Mouse (Mus musculus): ENCODE data around the gene Ldoc1. TPM values are rescaled to one million over a fixed set of nuclear protein-coding genes. Genes with fewer than 3 reads are reported as not detected.

Gene Ldoc1
- polyA plus RNA-seq (2014; fragmentation: Nextera tagmentation; extraction: Ambion mirVana): 0.92 and 0.97 TPM in 2 replicates

GRCm38 (mm10) chrX:61709302-61710033, at the start of gene Ldoc1:
Gene Ldoc1 (plus strand): TSS chrX:61709497.
- Histone ChIP-seq H3K27ac (ENCODE audit: low read depth, low read length) (no peak within 1 kb of the TSS), H3K4me3 (ENCODE audit: low read depth, low read length) (peak within 1 kb of the TSS; percentile 24; the same call in 1 of the 2 replicates), H3K4me1 (replicated peaks; ENCODE audit: control insufficient read depth, insufficient read depth, low read length) (no peaks in the 10 kb centered on the region), H3K4me2 (ENCODE audit: low read depth, low read length, severe bottlenecking) (peak within 1 kb of the TSS; percentile 52), H3K9ac (ENCODE audit: low read length) (no peak within 1 kb of the TSS), H3K27me3 (ENCODE audit: control insufficient read depth, insufficient read depth, low read length) (no peaks in the 10 kb centered on the region), H3K36me3 (ENCODE audit: control insufficient read depth, insufficient read depth, low read length) (no peaks in the 10 kb centered on the region), H3K9me3 (ENCODE audit: control insufficient read depth, low read length) (no peaks in the 10 kb centered on the region)
- WGBS: 44% methylated on average over 30 of the region's 34 CpGs
- peak; percentile 51 for DNase-seq (ENCODE audit: low spot score)
- ATAC-seq (replicated peaks; ENCODE audit: low FRiP score): peak; percentile 56

GRCm38 (mm10) chrX:61710131-61710530, 834 bp downstream of the Ldoc1 start:
- WGBS: 84% methylated on average over 7 of the region's 7 CpGs
- ATAC-seq (replicated peaks; ENCODE audit: low FRiP score): no peak
- no peaks in the 10 kb centered on the region for H3K27me3 ChIP-seq (ENCODE audit: control insufficient read depth, insufficient read depth, low read length)
- no peaks in the 10 kb centered on the region for H3K36me3 ChIP-seq (ENCODE audit: control insufficient read depth, insufficient read depth, low read length)
- no peaks in the 10 kb centered on the region for H3K9me3 ChIP-seq (ENCODE audit: control insufficient read depth, low read length)
- H3K4me2 ChIP-seq (ENCODE audit: low read depth, low read length, severe bottlenecking): no peak overlapping the region
- DNase-seq (ENCODE audit: low spot score): no peak
- no peak overlapping the region for H3K4me3 ChIP-seq (ENCODE audit: low read depth, low read length)
- no peak overlapping the region for H3K9ac ChIP-seq (ENCODE audit: low read length)
- no peaks in the 10 kb centered on the region for H3K4me1 ChIP-seq (replicated peaks; ENCODE audit: control insufficient read depth, insufficient read depth, low read length)
- no peak overlapping the region for H3K27ac ChIP-seq (ENCODE audit: low read depth, low read length)

- Histone ChIP-seq H3K27ac (ENCODE audit: low read depth, low read length) (no peak overlapping the region), H3K36me3 (ENCODE audit: control insufficient read depth, insufficient read depth, low read length) (no peaks in the 10 kb centered on the region), H3K4me2 (ENCODE audit: low read depth, low read length, severe bottlenecking) (peak overlapping the region; percentile 18; the same call in 1 of the 2 replicates), H3K4me3 (ENCODE audit: low read depth, low read length) (no peak overlapping the region), H3K9ac (ENCODE audit: low read length) (no peak overlapping the region), H3K4me1 (replicated peaks; ENCODE audit: control insufficient read depth, insufficient read depth, low read length) (no peaks in the 10 kb centered on the region), H3K27me3 (ENCODE audit: control insufficient read depth, insufficient read depth, low read length) (no peaks in the 10 kb centered on the region), H3K9me3 (ENCODE audit: control insufficient read depth, low read length) (no peaks in the 10 kb centered on the region)
- peak; percentile 83 for ATAC-seq (replicated peaks; ENCODE audit: low FRiP score)
- peak; percentile 55 for DNase-seq (ENCODE audit: low spot score)
- 45% methylated on average over 12 of the region's 12 CpGs for WGBS
Observed at GRCm38 (mm10) chrX:61722281-61723028, 13.2 kb downstream of the Ldoc1 start.

- DNase-seq (ENCODE audit: low spot score) (no peak), ATAC-seq (replicated peaks; ENCODE audit: low FRiP score) (0 out of 2 replicates have a peak, but pooled peaks have one; percentile 11)
- Histone ChIP-seq H3K4me3 (ENCODE audit: low read depth, low read length) (no peak overlapping the region), H3K4me1 (replicated peaks; ENCODE audit: control insufficient read depth, insufficient read depth, low read length) (no peaks in the 10 kb centered on the region), H3K36me3 (ENCODE audit: control insufficient read depth, insufficient read depth, low read length) (no peaks in the 10 kb centered on the region), H3K9ac (ENCODE audit: low read length) (no peak overlapping the region), H3K27me3 (ENCODE audit: control insufficient read depth, insufficient read depth, low read length) (no peaks in the 10 kb centered on the region), H3K27ac (ENCODE audit: low read depth, low read length) (no peak overlapping the region), H3K4me2 (ENCODE audit: low read depth, low read length, severe bottlenecking) (no peak overlapping the region), H3K9me3 (ENCODE audit: control insufficient read depth, low read length) (no peaks in the 10 kb centered on the region)
- WGBS: 66% methylated on average over 9 of the region's 9 CpGs
Observed at GRCm38 (mm10) chrX:61723029-61723980, 14.0 kb downstream of the Ldoc1 start.

DNA sequence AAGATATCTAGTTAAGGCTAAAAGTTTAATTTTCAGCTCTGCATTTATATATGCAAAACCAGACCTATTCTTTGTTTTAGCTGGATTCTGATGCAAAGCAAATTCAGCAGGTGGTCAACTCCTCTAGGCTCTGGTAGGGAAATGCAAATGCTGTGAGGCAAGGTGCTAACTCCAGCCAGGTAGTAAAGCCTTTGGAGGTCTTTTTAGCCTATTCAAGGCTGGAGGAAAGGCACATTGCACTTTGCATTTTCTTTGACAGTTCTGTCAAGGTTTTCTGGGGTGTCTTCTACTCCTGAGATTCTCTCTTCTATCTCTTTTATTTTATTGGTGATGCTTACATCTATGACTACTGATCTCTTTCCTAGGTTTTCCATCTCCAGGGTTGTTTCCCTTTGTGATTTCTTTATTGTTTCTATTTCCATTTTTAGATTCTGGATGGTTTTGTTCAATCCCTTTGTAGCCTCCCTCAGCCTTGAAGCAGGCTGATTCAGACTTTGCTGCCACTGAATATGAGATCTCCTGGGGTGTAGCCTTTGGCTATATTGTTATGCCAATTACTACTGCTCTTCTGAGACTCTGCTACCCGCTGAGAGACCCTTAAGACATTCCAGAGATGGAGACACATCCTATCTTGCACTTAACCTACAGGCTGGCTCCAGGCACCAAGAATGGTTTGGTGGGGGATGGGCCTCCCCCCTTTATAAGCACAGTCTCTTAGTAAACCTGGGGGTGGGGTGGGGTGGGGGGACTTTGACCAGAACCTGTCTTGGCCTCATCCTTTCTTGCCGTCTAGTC, 18.4 kb downstream of the Ldoc1 start:
- 42% methylated on average over 2 of the region's 2 CpGs for WGBS
- no peaks in the 10 kb centered on the region for H3K9me3 ChIP-seq (ENCODE audit: control insufficient read depth, low read length)
- no peak overlapping the region for H3K9ac ChIP-seq (ENCODE audit: low read length)
- H3K4me3 ChIP-seq (ENCODE audit: low read depth, low read length): no peak overlapping the region
- H3K4me2 ChIP-seq (ENCODE audit: low read depth, low read length, severe bottlenecking): no peak overlapping the region
- no peak overlapping the region for H3K27ac ChIP-seq (ENCODE audit: low read depth, low read length)
- DNase-seq (ENCODE audit: low spot score) (no peak), ATAC-seq (replicated peaks; ENCODE audit: low FRiP score) (no peak)
- no peaks in the 10 kb centered on the region for H3K27me3 ChIP-seq (ENCODE audit: control insufficient read depth, insufficient read depth, low read length)
- H3K36me3 ChIP-seq (ENCODE audit: control insufficient read depth, insufficient read depth, low read length): no peaks in the 10 kb centered on the region
- H3K4me1 ChIP-seq (replicated peaks; ENCODE audit: control insufficient read depth, insufficient read depth, low read length): no peaks in the 10 kb centered on the region
